Mouse (Mus musculus) retina, adult 2 months (tissue): Measurements from ENCODE around the gene Mcl1.
"Not testable (repeated sequence)": the region's sequence is repeated elsewhere in the genome, so short reads cannot be mapped to it uniquely, and the experiment has no call there.

Experiments used
- DNase-seq: peaks from one replicate; pipeline ENCODE4 v3.0.0-alpha.2; 2012; ENCODE audit warnings: low read depth, low spot score

The Mcl1 gene

DNA sequence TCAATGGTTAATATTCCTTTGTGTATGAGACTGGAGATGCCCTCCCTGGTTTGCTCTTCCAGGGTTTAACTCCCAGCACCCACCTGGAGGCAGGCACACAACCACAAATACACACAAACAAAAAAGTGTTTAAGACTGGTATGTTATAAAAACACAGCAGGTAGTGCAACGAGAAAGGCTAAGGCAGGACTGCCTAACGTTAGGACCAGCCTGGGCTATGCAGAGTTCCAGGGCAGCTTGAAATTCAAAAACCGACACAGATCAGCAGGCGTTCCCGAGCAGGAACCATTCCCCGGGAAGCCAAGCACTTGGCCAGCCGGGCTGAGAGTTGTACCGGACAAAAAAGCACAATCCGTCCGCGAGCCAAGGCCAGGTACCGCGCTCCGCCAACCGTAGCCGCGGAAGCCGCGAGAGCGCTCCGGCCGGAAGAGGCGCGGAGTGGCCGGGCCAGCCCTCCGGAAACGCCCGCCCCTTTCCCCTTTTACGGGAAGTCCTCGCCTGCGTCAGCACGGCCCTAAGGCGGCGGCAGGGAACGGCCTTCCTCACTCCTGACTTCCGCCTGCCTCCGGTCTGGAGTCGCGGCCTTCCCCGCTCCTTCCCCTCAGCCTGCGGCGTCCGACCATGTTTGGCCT is at the start of gene Mcl1:
Mcl1 (plus strand) TSS at position 553 of the 632 bp plus-strand sequence.
- DNase-seq: peak; percentile 83

GRCm38 (mm10) chr3:95609195-95609594 is 49.4 kb upstream of the Mcl1 start:
- DNase-seq: no peak

- DNase-seq: no peak
Measured at GRCm38 (mm10) chr3:95613996-95614395, 44.6 kb upstream of the Mcl1 start.

DNA sequence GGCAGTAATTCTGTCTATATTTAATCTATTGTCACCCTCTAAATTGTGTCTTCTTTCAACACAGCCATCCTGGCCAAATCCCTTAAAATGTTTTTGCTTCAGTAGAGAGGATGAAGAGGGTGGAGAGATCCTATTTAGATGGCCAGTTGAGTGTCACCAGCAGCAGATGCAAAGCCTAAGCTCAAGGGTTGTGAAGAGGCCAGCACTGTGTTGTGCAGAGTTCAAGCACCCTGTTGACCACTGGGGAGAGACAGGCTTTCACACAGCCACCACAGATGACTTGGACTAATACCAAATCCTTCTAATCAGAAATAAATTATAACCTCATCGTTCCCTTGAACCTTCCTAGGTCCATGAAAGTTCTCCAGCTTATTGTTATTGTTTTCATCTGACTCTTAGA is 40.1 kb upstream of the Mcl1 start:
- DNase-seq: no peak

GRCm38 (mm10) chr3:95621241-95621640 is 37.3 kb upstream of the Mcl1 start:
- no peak for DNase-seq

DNA sequence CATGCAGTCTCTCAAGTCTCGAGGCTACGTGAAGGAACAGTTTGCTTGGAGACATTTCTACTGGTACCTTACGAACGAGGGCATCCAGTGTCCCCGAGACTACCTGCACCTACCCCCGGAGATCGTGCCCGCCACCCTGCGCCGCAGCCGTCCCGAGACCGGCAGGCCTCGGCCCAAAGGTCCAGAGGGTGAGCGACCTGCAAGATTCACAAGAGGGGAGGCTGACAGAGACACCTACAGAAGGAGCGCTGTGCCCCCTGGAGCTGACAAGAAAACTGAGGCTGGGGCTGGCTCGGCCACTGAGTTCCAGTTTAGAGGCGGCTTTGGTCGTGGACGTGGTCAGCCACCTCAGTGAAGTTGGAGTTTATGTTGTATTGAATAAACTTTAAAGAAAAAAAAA is 36.2 kb upstream of the Mcl1 start:
- not testable (repeated sequence) for DNase-seq

- DNase-seq: no peak
Measured at GRCm38 (mm10) chr3:95623551-95623950, 35.0 kb upstream of the Mcl1 start.

- DNase-seq: not testable (repeated sequence)
Measured at GRCm38 (mm10) chr3:95623991-95624515, 34.5 kb upstream of the Mcl1 start.

GRCm38 (mm10) chr3:95624628-95625503 is 33.7 kb upstream of the Mcl1 start, which contains the start of gene Ensa:
TSS of gene Ensa (plus strand) at chr3:95624993.
- DNase-seq: peak; percentile 93

DNA sequence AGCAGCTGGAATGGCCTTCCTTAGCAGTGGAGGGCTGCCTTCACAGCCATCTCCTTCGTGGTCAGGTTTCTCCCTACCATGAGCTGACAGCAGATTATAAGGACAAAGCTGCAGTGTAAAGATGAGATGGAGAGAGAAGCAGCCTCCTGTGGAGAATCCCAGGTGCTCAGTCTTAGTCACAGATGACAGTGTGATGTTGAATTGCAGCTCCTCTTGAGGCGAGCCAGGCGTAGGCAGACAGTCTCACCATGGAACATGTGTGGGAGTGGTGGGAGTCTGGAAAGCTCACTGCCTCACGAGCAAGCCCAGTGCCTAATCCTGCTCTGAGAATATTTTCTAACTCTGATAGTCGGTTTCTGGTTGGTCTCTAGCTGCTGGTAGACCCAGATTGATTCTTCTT is 30.8 kb upstream of the Mcl1 start:
- DNase-seq: no peak

- no peak for DNase-seq
Measured at GRCm38 (mm10) chr3:95629755-95630154, 28.8 kb upstream of the Mcl1 start.

DNA sequence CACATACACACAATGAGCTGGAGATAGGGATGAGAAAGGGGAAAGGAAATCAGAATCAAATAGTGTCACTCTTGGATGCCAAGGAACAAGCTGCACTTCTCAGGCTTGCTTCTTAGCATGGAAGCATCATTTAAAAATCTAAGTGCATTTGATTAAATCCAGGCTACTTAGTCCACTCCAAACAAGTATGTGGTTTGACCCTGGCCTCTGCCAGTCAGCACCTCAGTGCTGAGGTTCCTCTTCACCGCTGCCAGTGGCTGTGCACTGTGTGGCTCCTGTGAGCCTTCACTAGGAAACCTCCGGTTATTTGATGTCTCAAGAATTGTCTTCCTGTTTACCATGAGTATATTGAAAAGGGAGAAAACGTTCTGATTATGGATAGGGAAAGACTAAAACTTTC is 27.7 kb upstream of the Mcl1 start:
- no peak for DNase-seq

DNA sequence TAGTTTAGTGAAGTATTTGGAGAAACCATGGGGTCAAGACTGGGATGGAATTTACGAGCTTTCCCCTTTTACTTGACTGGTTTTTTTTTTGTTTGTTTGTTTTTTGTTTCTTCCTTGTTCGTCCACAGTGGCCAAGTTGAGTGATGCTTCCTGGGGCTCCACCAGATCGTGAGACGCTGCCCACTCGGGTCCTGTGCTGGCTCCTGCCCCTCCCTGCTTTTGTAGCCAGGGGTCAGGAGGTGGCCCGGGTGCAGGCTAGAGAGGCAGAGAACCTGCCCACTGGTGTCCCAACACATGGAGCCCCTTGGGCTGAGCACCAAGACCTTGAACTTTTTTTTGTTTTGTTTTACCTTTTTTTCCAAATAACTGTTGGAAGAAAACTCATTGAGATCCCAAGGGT is 27.3 kb upstream of the Mcl1 start:
- DNase-seq: no peak

GRCm38 (mm10) chr3:95632648-95633588 is 25.7 kb upstream of the Mcl1 start:
- DNase-seq: no peak

DNA sequence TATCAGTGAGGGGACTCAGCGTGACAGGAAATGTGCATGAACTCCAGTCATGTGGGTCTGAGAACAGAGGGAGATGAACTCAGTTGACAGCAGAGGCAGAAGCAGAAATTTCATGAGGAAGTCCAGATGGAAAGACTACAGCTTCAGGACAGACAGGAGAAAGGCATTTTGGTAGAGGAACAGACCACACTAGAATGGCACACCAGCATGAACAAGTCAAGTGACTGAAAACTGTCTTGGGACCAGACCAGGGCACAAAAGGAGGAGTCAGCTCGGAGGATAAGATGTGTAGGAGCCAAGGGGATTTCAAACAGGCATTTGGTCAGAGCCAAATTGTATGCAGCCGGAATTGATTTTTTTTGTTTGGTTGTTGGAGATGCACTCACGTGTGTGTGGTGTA is 23.0 kb upstream of the Mcl1 start:
- DNase-seq: no peak

- no peak for DNase-seq
Measured at GRCm38 (mm10) chr3:95636072-95636471, 22.5 kb upstream of the Mcl1 start.

GRCm38 (mm10) chr3:95639694-95640093 is 18.9 kb upstream of the Mcl1 start:
- no peak for DNase-seq

DNA sequence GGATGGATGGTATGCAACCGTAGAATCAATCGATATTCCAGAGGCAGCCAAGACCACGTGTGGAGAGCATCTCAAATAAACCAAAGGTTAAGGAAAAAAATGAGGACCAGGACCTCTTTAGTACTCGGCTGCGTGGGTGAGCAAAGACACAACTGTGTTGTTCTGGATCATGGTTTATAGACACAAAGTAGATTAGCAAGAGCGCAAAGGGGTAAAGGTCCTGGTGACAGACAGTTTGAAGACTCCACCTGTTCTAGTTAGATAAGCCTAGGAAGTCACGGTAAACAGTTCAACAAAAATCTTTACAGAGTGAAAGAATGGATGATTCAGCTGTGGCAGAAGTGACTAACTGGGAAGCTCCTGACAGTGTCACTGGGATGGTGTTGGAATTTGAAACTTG is 15.5 kb upstream of the Mcl1 start:
- no peak for DNase-seq

GRCm38 (mm10) chr3:95645313-95646235 is 13.0 kb upstream of the Mcl1 start:
- no peak for DNase-seq

- no peak for DNase-seq
Measured at GRCm38 (mm10) chr3:95648016-95648415, 10.6 kb upstream of the Mcl1 start.
